Mouse (Mus musculus) ovary, postnatal 36 days (tissue): ENCODE measurements around the gene Fat1.
A peak's percentile ranks its signal among the peaks of the same experiment; 100 is the strongest.

Source experiments
- DNase-seq: peaks from one replicate; pipeline ENCODE4 v3.0.0; 2022; ENCODE audit warnings: low spot score, mixed read lengths

Gene Fat1

GRCm38 (mm10) chr8:44961492-44961891, 26.2 kb downstream of the Fat1 start:
- no peak for DNase-seq

- no peak for DNase-seq
Observed at GRCm38 (mm10) chr8:44962572-44963231, 27.5 kb downstream of the Fat1 start.

GRCm38 (mm10) chr8:44967521-44968039, 32.3 kb downstream of the Fat1 start:
- no peak for DNase-seq

GRCm38 (mm10) chr8:44970093-44970492, 34.8 kb downstream of the Fat1 start:
- DNase-seq = no peak

- DNase-seq = no peak
Observed at GRCm38 (mm10) chr8:44971346-44971745, 36.1 kb downstream of the Fat1 start.

GRCm38 (mm10) chr8:44971964-44972363, 36.7 kb downstream of the Fat1 start:
- DNase-seq = no peak

GRCm38 (mm10) chr8:44975113-44975512, 39.9 kb downstream of the Fat1 start:
- no peak for DNase-seq

- no peak for DNase-seq
Observed at GRCm38 (mm10) chr8:44975654-44976053, 40.4 kb downstream of the Fat1 start.

GRCm38 (mm10) chr8:44978622-44979021, 43.4 kb downstream of the Fat1 start:
- DNase-seq = no peak

- no peak for DNase-seq
Observed at GRCm38 (mm10) chr8:44979245-44979644, 44.0 kb downstream of the Fat1 start.

- peak; percentile 57 for DNase-seq
Observed at GRCm38 (mm10) chr8:44980030-44980429, 44.8 kb downstream of the Fat1 start.

GRCm38 (mm10) chr8:44985326-44986288, 50.4 kb downstream of the Fat1 start:
- DNase-seq = no peak

- no peak for DNase-seq
Observed at GRCm38 (mm10) chr8:44991700-44992487, 56.6 kb downstream of the Fat1 start.

GRCm38 (mm10) chr8:44992664-44993063, 57.4 kb downstream of the Fat1 start:
- DNase-seq = no peak

- DNase-seq = no peak
Observed at GRCm38 (mm10) chr8:44993376-44993775, 58.1 kb downstream of the Fat1 start.

GRCm38 (mm10) chr8:44996493-44996892, 61.2 kb downstream of the Fat1 start:
- no peak for DNase-seq

- no peak for DNase-seq
Observed at GRCm38 (mm10) chr8:44997321-44997720, 62.1 kb downstream of the Fat1 start.

- DNase-seq = no peak
Observed at GRCm38 (mm10) chr8:44997829-44998228, 62.6 kb downstream of the Fat1 start.

- DNase-seq = no peak
Observed at GRCm38 (mm10) chr8:44998275-44998674, 63.0 kb downstream of the Fat1 start.

GRCm38 (mm10) chr8:44998681-44999277, 63.5 kb downstream of the Fat1 start:
- peak; percentile 45 for DNase-seq

- DNase-seq = no peak
Observed at GRCm38 (mm10) chr8:45001577-45002197, 66.4 kb downstream of the Fat1 start.
